Mouse (Mus musculus) frontal cortex, postnatal 10 days (tissue): Measurements from ENCODE around the gene Jsrp1.

ENCODE experiments used
- DNase-seq, 2 experiments: peaks; one replicate each; pipeline ENCODE4 v3.0.0; 2022; ENCODE audit warnings: low spot score in 2 of 2, mixed read lengths in 1 of 2

Gene Jsrp1

DNA sequence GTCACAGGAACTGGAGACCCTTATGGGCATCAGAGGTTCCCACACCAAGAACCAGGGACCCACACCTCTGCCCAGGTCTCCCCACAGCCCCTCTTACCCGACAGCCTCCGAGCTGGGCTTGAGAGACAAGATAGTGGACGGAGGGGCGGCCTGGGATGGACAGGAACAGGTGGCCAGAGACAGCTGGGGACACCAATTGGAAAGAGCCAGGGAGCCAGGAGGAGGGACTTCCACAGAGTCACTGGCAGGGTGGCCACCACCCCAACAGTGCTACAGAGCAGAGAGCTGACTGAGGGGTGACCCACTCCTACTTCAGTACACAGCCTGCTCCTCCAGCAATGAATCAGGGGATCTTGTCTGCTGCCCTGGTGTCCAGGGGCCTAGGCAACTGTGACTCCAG is at the start of gene Jsrp1:
TSS of gene Jsrp1 (minus strand) at position 133 of the 400 bp plus-strand sequence.
- no peak for DNase-seq

DNA sequence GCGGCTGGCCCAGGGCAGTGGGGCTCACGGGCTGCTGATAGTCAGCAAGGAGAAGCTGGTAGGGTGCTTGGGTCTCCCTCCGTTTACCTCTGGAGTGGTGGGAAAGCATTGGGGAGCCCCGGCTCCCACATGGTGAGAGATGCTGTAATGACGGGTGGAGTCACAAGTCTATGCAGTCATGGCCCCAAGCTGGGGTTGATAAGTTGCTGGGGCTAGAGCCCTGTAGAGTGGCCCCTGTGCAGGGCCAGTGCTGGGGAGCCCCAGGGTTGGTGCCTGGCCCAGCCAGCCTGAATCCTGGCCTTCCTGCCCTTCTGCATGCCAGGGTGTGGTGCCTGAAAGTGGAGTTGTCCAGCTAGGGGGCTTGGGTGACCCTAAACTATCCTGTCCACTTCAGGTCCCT is 49.0 kb upstream of the Jsrp1 start:
- DNase-seq = no peak

DNA sequence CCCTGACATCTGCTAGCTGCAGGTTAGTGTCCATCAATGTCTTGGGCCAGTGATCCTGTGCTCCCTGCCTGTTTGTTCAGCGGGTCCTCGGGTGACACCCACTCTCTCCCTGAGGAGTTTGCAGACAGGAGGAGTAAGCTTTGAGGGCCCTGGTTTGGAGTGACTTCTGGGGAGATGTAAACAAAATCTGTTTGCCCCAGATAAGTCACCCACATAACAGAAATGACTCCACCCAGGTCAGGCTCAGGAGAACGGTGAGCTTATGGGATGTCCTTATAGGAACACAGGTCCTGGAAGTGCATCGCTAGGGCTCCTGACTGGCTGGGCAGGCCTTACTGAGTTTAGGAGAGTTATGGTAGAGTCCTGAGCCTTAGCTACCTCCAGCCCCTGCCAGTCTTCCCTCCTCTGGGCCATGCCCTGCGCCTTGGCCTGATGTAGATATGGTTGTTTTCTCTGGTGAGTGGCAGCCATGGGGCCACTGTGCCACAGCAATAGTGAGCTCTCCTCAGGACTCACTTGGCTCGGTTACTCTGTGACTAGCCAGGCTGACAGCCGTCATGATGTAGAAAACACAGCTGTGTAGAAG is 45.1 kb upstream of the Jsrp1 start:
- DNase-seq = no peak

DNA sequence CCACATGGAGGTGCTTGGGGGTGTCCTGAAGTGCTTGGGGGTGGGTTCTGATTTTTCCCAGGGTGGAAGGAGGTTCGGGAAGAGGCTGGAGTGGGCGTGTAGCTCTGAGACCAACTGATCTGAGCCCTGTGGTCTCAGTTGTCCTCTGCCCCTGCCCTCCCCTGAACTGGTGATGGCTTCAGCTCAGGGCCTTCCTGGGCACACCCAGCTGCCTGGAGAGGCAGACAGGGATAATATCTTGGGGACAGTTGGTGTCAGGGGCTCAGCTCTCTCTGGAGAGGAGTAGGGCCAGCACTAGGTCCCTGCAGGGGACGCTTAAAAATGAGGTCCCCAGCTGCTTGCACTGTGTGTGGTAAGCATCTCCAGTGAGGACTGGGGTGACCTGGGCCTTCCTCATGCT is 44.5 kb upstream of the Jsrp1 start:
- DNase-seq = no peak

DNA sequence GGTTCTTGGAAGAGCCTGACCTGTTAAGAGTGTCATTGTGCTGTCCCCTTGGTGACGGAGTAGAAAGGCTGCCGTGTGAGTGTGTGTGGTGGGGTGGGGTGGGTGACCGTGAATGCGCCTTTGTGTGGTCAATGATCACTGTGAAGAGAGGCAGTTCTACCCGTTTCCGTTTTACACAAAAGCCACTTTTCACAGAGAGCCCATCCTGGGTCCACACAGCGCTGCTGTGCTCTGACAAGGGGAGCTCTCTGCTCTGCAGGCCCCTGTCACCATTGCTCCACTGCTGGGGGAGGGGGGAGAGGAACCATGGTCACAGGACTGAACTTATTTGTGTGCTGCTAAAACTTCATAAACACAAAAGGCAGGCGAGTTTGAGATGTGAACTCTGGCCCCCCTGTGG is 44.1 kb upstream of the Jsrp1 start:
- no peak for DNase-seq

DNA sequence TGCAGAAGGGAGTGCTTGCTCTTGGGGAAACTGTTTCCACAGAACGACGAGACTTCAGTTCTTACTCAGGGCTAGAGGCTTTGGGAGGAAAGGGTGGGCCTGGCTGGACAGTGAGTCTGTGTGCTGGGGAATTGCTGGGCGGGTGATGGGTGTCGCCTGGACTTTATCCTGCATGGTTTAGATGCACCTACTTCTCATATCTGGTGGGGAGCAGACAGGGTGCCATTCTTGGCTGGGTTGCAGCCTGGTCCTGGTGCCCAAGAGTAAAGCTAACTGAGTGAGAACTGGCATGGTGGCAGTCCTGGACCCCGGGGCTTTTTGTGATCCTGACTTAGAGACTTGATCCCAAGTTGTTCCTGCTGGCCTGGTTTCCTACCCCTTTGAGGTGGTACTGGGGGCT is 43.6 kb upstream of the Jsrp1 start:
- no peak for DNase-seq

DNA sequence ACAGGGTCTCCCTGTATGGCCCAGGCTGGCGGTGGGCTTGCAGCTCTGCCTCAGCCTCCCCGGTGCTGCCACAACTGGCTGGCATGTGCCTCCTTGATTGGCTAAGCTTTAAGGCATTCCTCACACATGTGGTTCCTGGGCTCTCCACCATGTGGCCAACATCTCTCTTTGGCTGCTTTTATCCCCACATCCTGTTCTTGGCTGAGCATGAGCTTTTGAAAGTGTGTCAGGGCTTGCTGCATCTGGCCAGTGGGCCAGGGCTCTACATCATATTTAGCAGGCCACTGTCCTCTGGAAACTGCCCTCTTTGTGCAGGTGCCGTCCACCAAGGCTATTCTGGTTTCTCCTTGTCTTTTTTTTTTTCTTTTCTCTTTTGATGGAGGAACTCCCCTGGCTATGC is 43.0 kb upstream of the Jsrp1 start:
- DNase-seq = peak in 1 of 2 experiments; percentile 59

DNA sequence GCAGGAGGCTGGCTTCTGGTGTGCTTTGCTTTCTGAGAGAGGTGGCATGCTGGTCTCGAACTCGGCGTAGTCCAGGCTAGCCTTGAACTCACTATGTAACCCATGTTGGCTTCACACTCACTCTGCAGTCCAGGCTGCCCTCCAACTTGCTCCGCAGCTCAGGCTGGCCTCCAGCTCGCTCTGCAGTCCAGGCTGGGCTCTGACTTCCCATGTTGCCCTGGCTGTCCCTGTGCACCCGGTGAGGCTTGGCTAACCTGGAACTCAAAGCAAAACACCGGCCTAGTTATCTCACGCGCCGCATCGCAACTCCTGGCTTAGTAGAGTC is 42.4 kb upstream of the Jsrp1 start:
- DNase-seq = no peak

DNA sequence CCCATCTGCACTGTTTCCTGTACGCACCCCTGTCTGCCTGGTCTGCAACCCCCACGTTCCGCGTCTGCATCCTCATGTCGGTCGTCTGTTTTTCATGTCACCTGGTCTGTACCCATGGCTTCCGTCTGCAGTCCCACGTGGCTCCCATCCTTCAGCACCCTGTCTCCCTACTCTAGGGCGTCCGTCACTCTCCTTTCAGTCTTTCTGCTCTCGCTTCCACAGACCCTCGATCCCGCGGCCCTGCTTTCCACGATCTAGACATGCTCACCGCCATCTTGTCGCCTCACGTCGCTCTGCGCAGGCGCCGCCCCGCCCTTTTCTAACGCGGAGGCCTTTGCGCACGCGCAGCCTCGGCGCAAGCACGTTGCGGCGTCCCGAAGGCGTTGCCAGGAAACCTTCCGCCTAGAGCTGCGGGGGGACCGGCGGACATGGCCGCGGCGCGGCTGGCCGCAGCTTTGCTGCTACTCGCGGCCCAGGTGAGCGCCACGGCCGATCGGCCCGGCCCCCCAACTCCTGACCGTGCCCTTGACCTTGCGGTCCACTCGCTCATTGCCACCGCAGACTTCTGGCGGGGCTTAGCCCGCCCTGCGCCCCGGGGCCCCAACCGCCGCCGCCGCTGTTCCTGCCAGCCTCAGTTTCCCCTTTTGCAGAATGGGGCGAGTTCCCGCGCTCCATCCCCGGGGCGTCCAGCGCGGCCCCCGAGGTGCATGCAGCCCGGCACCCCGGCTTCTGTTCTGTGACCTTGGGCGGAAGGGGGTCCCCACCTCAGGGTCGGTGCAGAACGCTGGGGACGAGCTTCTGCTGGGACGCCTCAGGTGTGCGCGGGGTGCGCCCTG is 41.8 kb upstream of the Jsrp1 start, which contains the start of the genes Lsm7 and Sppl2b:
TSS of gene Lsm7 (minus strand) at position 297 of the 836 bp plus-strand sequence.
TSS of gene Sppl2b (plus strand) at position 363 of the 836 bp plus-strand sequence.
- DNase-seq = peak; percentile 92 to 95

DNA sequence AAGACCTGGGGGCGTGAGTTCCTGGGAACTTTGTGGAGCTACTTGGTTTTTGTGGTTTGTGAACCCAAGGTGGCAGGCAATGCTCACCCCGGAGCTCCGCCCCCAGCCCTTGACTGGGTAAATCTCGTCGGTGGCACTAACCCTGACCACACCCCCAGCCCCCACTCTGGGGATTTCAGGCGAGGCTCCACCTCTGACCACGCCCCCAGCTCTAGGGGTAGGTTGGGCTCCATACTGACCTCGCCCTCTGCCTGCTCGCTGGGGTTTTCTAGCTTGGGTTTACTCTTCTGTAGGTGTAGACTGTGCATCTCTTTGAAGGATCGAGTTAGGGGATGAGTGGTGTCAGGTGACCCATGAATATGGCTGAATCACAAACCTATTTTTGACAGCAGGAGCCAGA is 35.3 kb upstream of the Jsrp1 start:
- no peak for DNase-seq

DNA sequence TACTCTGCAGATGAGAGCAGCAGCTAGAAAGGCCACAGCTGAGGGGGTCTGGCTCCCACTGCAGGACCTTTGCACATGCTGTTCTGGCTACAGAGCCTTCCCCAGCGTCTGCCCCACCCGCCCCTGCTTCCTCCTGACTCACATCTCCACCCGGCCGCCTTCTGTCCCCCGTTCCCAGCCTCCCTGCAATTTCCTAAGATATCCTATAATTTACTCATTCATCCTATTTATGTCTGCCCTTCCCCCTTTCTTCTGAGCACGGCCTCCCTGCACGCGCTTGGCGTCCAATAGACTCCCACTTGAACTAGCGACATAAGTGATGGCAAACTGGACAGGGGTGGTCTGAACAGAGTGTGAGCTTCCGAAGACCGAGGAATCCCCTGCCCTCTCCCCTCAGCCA is 32.4 kb upstream of the Jsrp1 start:
- no peak for DNase-seq

DNA sequence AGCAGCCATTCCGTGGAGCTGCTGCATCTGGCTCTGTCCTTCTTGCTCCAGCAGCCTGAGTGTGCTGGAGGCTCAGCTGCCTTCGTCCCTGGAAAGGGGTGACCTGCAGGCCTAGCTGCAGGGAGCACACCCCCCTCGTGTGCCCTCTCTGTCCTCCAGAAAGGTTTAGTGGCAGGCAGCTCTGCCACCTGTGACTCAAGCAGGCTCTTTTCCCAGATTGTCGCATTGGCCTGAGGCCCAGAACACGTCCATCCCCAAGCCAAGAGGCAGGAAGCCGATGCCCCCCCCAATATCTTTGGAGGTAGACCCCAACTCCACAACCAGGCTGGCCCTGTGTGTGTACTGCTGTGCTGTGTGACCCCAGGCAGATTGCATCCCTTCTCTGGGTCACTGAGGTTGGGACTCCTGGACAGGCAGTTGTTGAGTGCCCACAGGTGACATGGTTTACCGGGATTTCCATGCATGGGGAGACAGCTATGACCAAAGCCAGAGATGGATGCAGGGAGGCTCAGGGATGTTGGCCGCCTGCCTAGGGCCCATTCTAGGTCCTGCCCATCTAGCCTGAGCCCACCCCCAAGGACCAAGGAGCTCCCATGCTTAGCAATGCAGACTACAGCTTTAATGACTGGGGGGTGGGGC is 31.9 kb upstream of the Jsrp1 start:
- no peak for DNase-seq

DNA sequence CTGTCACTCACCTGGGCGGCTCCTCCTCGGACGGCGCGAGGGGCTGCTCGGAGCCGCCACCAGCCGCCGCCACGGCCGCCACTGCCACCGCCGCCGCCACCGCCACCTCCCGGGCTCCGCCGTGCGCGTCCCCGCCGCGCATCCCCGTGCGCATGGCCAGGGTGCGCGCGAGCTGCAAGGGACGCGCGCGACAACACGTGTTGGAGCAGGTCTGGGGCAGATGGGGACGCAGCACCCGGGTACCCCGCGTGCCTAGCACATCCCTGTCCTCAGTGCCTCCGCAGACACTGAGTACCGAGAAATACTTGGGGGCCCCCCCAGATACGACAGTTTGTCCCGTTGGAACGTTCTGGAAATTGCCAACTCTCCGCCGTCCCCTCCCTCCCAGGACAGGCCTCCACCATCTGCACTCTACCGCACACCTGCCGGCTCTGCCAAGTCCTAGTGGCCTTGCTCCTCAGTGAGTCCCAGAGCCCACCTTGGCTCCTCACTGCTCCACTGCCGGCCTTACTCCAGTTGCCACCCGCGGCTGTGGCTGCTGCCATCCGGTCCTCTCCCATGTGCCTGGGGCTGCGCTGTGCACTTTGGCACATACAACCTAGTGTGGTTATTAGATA is 30.7 kb upstream of the Jsrp1 start, which contains the start of gene Lingo3:
TSS of gene Lingo3 (minus strand) at position 109 of the 617 bp plus-strand sequence.
- DNase-seq = no peak

DNA sequence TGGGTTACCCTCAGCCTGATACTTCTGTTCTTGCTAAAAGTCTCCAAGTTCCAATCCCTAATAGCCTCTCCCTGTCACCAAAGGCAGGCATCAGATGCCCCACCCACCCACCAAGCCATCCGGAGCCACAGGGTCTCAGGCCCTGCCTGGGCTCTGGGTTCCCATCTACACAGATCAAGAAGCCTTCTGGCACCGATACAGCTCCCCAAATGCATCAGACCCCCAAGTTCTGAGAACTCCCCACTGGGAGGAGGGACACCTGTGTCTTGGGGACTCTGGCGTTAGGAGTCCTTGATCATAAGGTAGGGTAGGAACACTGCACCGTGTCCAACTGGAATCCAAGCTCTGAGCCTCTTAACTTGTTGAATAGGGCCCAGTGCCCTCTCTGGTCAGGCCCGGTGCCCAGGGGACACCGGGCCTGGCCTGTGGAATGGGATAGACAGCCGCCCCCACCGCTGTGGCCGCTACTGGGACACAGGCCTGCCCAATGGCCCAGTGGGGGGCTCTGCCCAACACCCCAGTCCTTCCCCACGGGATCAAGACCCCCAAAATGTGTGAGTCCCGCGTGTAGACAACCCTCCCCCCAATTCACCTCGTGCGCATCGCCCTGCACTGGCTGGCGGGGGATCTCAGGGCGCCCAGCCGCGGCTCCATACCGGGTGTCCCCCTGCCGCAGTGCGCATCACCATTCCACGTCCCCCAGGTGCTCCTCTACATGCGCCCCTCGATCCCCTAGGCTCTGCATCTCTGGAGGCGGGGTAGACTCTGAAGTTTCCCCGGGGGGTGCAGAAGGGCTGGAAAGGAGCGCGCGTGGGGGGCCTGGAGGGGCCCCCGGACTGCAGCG is 30.0 kb upstream of the Jsrp1 start:
- no peak for DNase-seq

DNA sequence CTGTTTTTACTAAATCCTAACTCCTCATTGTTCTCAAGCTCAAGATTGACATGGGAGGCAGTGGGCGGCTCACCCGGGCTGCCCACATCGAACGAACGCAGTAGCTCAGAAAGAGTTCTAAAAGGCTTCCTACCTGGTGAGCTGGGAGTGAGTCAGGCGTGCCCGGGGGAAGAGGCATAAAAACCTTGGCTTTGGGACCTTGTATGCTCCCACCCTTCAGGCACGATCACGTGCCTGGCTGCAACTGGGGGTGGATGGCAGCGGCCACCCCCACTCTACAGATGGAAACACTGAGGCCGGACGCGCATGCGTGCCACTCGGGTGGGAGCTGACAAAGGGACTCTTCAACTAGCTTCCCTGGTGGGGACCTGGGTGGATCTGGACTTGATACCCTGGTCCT is 29.0 kb upstream of the Jsrp1 start:
- DNase-seq = no peak

DNA sequence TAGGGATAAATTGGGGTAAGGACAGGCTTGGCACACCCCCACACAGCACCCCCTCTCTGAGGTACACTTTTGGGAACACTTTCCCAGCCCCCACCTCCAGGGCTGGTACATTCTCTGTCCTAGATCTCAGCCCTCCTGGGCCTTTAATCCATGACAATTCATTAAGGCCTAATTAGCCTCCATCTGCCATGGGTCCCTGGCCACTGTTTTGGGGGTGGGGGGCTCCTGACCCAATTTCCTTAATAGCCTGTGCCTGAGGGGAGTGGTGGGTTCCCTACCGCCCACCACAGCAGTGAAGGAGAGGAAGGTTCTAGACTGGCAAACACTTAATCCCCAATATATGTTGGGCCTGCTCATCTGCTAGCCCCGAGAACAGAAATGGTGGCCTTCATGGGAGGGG is 28.4 kb upstream of the Jsrp1 start:
- DNase-seq = no peak

DNA sequence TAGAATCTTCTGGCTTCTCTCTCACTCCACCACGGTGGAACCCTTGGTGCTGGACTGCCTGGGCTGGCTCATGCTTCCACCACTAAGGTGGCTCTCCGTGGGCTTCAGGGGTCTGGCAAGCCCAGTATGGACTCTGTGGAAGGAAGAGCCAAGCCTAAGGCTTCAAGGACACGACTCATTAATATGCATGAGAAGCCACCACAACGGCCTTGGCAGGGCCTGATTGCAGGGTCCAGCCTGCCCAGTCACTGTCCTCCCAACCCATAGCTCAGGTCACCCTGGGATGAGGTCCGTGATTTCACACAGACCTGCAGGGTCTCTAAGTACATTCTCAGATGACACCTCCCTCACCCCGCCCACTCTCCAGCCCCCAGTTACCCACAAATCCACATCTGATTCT is 26.6 kb upstream of the Jsrp1 start:
- no peak for DNase-seq

DNA sequence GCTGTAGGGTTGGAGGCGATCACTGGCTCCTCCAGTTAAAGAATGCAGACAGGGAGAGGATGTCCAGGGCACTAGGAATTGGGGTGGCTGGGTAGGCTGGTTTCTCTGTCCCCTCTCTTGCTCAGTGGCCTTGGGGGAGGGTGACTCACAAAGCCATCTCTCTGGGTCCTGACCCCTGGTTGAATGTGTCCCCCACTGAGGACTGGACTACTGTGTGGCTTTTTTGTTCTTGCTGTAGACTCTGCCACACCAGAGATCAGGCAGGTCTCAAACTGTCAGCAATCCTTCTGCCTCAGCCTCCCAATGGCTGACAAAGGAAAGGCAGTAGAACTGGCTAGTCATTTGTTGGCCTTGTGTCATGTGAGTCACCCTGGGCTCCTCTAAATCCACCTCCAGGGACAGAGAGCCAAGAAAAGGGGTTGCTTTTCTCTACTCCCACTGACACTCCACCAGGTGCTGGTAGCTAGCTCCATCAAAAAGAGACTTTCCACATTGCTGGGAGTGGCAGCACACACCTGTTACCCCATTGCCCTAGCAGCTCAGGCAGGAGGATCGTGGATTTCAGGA is 25.1 kb upstream of the Jsrp1 start:
- no peak for DNase-seq

DNA sequence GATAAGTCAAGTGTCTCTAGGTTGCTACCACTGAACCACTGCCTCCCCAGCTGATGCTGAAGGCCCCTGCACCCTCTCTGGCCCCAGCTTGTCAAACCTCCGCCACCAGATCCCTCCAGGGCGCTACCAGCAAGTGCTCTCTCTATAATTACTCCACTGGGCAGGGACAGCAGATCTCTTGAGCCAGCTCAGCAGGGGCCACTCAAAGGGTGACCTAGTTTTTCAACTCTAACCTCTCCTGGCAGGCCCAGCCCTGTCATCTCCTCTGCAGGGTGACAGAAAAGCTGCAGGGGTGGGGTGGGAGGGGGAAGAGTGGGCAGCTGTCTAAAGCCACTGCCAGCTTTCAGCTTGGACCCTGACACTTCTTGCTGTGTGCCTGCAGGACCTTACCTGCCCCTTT is 24.5 kb upstream of the Jsrp1 start:
- DNase-seq = no peak

DNA sequence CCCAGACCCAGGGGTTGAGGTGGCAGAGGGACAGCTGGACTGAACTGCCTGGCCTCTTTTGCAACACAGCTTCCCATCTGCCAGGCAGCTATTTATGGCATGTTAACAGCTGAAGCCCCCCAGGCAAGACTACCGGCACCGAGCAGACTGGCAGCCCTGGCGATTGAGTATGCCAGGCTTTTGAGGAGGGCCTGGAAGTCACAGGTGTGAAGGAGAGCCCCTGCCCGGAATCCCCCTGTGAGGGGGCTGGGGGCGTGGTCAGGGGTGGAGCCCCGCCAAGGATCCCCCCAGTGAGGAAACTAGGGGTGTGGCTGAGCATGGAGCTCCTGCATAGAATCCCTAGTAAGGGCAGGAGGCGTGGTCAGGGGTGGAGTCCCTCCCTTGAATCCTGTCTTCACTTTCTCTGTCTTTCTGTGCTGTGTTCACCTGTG is 23.7 kb upstream of the Jsrp1 start:
- DNase-seq = no peak

DNA sequence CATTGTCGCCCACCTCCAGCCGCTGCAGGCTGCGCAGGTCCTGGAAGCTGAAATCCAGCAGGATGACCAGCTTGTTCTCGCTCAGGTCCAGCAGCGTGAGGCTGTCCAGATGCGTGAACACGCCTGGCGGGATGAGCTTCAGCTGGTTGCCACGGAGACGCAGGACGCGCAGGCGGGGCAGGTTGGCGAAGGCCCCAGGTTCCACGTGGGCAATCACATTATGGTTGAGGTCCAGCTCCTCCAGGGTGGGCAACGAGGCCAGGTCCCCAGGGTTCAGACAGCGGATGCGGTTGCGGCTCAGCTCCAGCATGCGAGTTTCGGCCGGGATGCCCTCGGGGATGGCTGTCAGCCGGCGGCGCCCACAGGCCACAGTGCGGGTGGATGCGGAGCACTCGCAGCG is 22.3 kb upstream of the Jsrp1 start:
- DNase-seq = no peak
